ENCODE assay signal across 10 mouse cellular contexts in genomic region chr4:91399510-91400196, GRCm38 (mm10). TPM values are rescaled to one million over a fixed set of nuclear protein-coding genes. Genes with fewer than 3 reads are reported as not detected.
DNase-seq lines count a peak whose midpoint lies in the region; ATAC-seq lines count a peak whose summit lies in the region.
"Had no signal": no experiment of that assay in that cellular context is flagged by ENCODE, and none has a peak within 500 bp of the region (broad histone marks: within the 10 kb centered on the region; RNA-seq: fewer than 3 reads in every experiment).

No protein-coding gene starts in this region.

- H3K27me3 ChIP-seq in heart, embryonic 12.5 days (replicated peaks) = peaks cover 17% of the 10 kb centered on the region
- peaks cover 11% of the 10 kb centered on the region; the same call in 1 of the 2 replicates for H3K27me3 ChIP-seq in forebrain, embryonic 12.5 days
- peaks cover 5% of the 10 kb centered on the region for H3K27me3 ChIP-seq in midbrain, embryonic 11.5 days (ENCODE audit: control insufficient read depth, insufficient read depth, low read length)
- H3K27me3 ChIP-seq: CH12.LX had no signal

- no peak overlapping the region for H3K27ac ChIP-seq in heart, embryonic 12.5 days (ENCODE audit: poor library complexity, severe bottlenecking)
- peak overlapping the region; percentile 73 for H3K27ac ChIP-seq in forebrain, embryonic 12.5 days
- peak overlapping the region; percentile 4; the same call in 1 of the 2 replicates for H3K27ac ChIP-seq in midbrain, embryonic 11.5 days (ENCODE audit: low read depth, low read length)

- under 1% methylated on average over 17 of the region's 17 CpGs for WGBS in heart, embryonic 12.5 days
- under 1% methylated on average over 17 of the region's 17 CpGs for WGBS in forebrain, embryonic 12.5 days
- under 1% methylated on average over 17 of the region's 17 CpGs for WGBS in midbrain, embryonic 11.5 days

- DNase-seq in heart, postnatal 14 days = no peak
- peak; percentile 72 for DNase-seq in ES-CJ7 (ENCODE audit: low read depth, low spot score)
- DNase-seq in midbrain, embryonic 11.5 days (ENCODE audit: low spot score, missing footprints) = peak; percentile 96
- DNase-seq in urinary bladder, postnatal 25 days (ENCODE audit: low spot score) = no peak
- DNase-seq in ovary, postnatal 10 days (ENCODE audit: low spot score) = no peak
- DNase-seq in adrenal gland, postnatal 25 days = no peak

- H3K4me3 ChIP-seq in heart, embryonic 12.5 days = peak overlapping the region; percentile 48
- peak overlapping the region; percentile 46 for H3K4me3 ChIP-seq in forebrain, embryonic 12.5 days (replicated peaks)
- peak overlapping the region; percentile 30 for H3K4me3 ChIP-seq in midbrain, embryonic 11.5 days (ENCODE audit: low read depth, low read length)
- H3K4me3 ChIP-seq: erythroblast, embryonic 14.5 days had no signal

- no peak for ATAC-seq in heart, embryonic 12.5 days (ENCODE audit: insufficient number of reproducible peaks, low FRiP score)
- peak; percentile 88 for ATAC-seq in forebrain, embryonic 12.5 days (ENCODE audit: low FRiP score)
- ATAC-seq in midbrain, embryonic 11.5 days (ENCODE audit: low FRiP score) = peak; percentile 93

- H3K9ac ChIP-seq in heart, embryonic 12.5 days = 0 out of 2 replicates have a peak overlapping the region, but pooled peaks have one; percentile 0
- H3K9ac ChIP-seq in forebrain, embryonic 12.5 days = peak overlapping the region; percentile 52
- H3K9ac ChIP-seq in midbrain, embryonic 11.5 days (ENCODE audit: low read length) = peak overlapping the region; percentile 43

- peaks cover 7% of the 10 kb centered on the region for H3K4me1 ChIP-seq in heart, embryonic 12.5 days (replicated peaks)
- H3K4me1 ChIP-seq in forebrain, embryonic 12.5 days = peaks cover 14% of the 10 kb centered on the region
- no peaks in the 10 kb centered on the region for H3K4me1 ChIP-seq in midbrain, embryonic 11.5 days (ENCODE audit: control insufficient read depth, insufficient read depth, low read length)

- no peaks in the 10 kb centered on the region for H3K36me3 ChIP-seq in heart, embryonic 12.5 days
- no peaks in the 10 kb centered on the region for H3K36me3 ChIP-seq in forebrain, embryonic 12.5 days (replicated peaks)
- H3K36me3 ChIP-seq in midbrain, embryonic 11.5 days (ENCODE audit: control insufficient read depth, insufficient read depth, low read length) = no peaks in the 10 kb centered on the region

- H3K9me3 ChIP-seq in heart, embryonic 12.5 days (replicated peaks) = no peaks in the 10 kb centered on the region
- H3K9me3 ChIP-seq in forebrain, embryonic 12.5 days = no peaks in the 10 kb centered on the region
- H3K9me3 ChIP-seq in midbrain, embryonic 11.5 days (ENCODE audit: control insufficient read depth, low read length) = no peaks in the 10 kb centered on the region

- intact Hi-C loops in heart, postnatal 14 days (cut with DNase I) = no loop called here

- peak overlapping the region; percentile 90 for H3K4me2 ChIP-seq in heart, embryonic 12.5 days
- peak overlapping the region; percentile 88 for H3K4me2 ChIP-seq in forebrain, embryonic 12.5 days
- H3K4me2 ChIP-seq in midbrain, embryonic 11.5 days = peak overlapping the region; percentile 93

RNA-seq across cellular contexts. Expression of gene Elavl2, which starts 0.9 kb away (rescaled TPM):
- polyA plus RNA-seq in heart, embryonic 12.5 days (2016; fragmentation: Nextera tagmentation; extraction: Ambion mirVana) = 1.9 and 2.4 TPM in 2 replicates
- 1 to 10 TPM; 1.1 to 1.6 TPM for total RNA-seq in heart, postnatal 14 days (2021)
- 94.7 and 103 TPM in 2 replicates for polyA plus RNA-seq in forebrain, embryonic 12.5 days (2016; fragmentation: Nextera tagmentation; extraction: Ambion mirVana)
- 93.7 and 103 TPM in 2 replicates for polyA plus RNA-seq in midbrain, embryonic 11.5 days (2014; fragmentation: Nextera tagmentation; extraction: Ambion mirVana)
- 1.2 and 2.9 TPM in 2 replicates for total RNA-seq in adrenal gland, postnatal 25 days (2021)
- total RNA-seq: CH12.LX had no signal
- polyA plus RNA-seq: erythroblast, embryonic 14.5 days had no signal

Comparison
In these comparisons a context has a peak if more than half of its experiments do, and no peak if none do; other contexts are left out.
1. H3K9ac ChIP-seq: peak in every context shown above with its lines; median percentile 52 in forebrain, embryonic 12.5 days; 43 in midbrain, embryonic 11.5 days; 0 in heart, embryonic 12.5 days.
2. DNase-seq: peak in ES-CJ7 (single experiment) and midbrain, embryonic 11.5 days (single experiment); none in heart, postnatal 14 days (0 of 2), urinary bladder, postnatal 25 days (single experiment), ovary, postnatal 10 days (single experiment) and adrenal gland, postnatal 25 days (single experiment).
3. RNA of gene Elavl2, which starts 0.9 kb away (polyA plus RNA-seq): 94.7 to 103 TPM in forebrain, embryonic 12.5 days and 93.7 to 103 TPM in midbrain, embryonic 11.5 days; 1.9 to 2.4 TPM in heart, embryonic 12.5 days; every median in the first group is over 10 times any median in the second.
4. Peak in every context shown above with its lines, with median percentiles within 50 percentile points of each other: H3K4me2 ChIP-seq and H3K4me3 ChIP-seq.